Mouse (Mus musculus) urinary bladder, adult 2 months (tissue): ENCODE results near the gene Dab2ip. TPM values are rescaled to one million over a fixed set of nuclear protein-coding genes. Genes with fewer than 3 reads are reported as not detected.

ENCODE experiments used
- DNase-seq: peaks from one replicate; pipeline ENCODE4 v3.0.0; 2022; ENCODE audit warnings: low spot score
- polyA plus RNA-seq: library from polyadenylated mRNA; depleted of rRNA; stranded (reverse); fragments of >200 nt; gene quantifications from 2 replicates; pipeline ENCODE4 v1.2.3, GENCODE M21; 2012

Dab2ip gene
- polyA plus RNA-seq, 1 experiment: 65.2 TPM

DNA sequence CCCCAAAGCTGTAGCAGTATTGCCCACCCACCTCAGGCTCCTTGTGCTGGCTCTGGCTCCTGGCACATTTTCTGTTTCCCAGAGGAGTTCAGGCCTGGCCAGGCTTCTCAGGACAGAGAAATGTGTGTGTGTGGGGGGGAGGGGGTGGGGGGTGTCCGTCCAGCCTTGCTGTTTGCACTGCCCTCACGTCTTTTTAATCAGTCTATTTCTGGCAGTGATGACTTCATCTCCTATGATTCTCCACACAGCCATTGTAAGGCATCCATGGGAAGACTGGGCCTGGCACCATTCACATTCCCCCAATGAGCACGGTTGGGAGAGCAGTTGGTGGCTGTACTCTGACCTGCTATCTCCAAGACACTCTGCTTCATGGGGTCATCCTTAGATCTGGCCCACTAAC is 125.9 kb downstream of the Dab2ip start:
- DNase-seq: no peak

DNA sequence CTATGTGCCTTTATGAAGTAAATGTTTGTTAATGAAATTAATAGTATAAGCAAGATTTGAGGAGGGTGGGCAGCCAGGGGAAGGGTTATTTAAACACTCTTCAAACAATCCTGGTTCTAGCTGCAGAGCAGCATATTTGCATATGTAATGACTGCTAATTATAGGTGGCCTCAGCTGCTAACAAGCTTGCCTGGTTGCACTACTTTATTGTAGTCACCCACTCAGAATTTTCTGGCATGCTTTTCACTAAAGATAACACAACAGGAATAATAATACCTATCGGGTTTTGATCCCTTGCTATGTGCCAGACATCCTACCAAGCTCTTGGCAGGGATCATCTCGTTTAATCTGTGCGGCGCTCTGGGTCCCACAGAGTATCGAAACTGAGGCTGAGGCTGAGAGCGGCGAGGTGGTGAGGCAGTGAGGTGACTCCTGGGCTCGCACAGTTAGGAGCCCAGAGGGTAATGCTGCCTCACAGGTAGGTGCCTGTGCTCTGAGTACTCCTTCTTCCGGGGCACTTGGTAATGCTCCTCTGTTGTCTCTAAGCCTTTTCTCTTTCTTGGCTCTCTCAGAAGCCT is 126.8 kb downstream of the Dab2ip start:
- no peak for DNase-seq

DNA sequence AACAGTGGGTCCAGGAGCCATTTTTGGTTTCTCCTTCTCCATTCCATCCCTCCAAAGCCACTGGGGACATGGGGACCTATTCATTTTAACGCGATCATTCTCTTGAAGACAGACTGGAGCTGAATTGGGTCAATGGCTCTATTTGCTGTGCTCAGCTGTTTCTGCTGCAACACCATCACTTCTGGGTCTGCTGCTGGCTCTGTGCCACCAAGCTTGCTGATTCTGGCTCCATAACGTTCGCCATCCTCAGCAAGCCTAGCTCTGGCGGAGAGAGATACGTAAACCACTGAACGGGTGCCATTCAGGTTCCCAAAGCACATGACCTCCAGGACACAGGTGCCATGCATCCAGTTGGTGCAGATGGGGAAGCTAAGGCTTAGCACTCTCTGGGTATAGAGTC is 128.0 kb downstream of the Dab2ip start:
- no peak for DNase-seq

- no peak for DNase-seq
Measured at GRCm38 (mm10) chr2:35687557-35688070, 129.5 kb downstream of the Dab2ip start.

DNA sequence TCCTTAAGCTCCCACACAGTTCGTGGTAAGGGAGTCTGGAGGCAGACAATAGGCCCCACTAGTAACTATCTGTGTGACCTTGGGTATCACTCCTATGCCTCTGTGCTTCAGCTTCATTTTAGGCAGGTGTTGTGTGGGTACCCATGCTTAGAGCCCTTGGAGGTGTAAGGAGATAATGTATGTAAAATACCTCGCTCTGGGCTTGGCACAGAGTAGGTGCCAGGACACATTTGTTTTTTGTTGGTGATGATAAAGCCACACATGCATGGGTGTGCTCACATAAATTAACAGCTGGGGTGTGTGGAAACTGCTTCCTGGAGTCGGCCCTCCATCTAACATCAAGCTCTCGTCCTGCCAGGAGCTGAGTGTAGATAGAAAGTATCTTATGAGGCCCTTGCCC is 130.1 kb downstream of the Dab2ip start:
- no peak for DNase-seq

DNA sequence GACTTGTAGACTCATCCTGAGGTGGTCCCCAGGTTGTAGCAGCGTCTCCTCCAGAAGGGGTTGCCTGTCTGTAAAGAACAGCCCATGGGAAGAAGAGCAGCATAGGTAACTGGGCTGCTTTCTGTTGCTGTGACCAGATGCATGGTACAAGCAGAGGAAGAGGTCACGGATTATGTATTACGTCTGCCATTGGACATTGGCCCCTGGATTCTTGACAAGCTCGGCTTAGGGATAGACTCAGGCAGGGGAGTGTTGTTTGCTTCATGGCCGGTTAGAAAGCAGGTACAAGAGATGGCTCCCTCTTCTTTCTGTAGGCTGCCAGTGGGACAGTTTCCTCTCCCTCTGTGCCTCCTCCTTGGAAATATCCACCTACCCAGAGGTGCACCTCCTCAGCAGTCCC is 130.5 kb downstream of the Dab2ip start:
- DNase-seq: no peak

GRCm38 (mm10) chr2:35689881-35690280 is 131.8 kb downstream of the Dab2ip start:
- DNase-seq: no peak

DNA sequence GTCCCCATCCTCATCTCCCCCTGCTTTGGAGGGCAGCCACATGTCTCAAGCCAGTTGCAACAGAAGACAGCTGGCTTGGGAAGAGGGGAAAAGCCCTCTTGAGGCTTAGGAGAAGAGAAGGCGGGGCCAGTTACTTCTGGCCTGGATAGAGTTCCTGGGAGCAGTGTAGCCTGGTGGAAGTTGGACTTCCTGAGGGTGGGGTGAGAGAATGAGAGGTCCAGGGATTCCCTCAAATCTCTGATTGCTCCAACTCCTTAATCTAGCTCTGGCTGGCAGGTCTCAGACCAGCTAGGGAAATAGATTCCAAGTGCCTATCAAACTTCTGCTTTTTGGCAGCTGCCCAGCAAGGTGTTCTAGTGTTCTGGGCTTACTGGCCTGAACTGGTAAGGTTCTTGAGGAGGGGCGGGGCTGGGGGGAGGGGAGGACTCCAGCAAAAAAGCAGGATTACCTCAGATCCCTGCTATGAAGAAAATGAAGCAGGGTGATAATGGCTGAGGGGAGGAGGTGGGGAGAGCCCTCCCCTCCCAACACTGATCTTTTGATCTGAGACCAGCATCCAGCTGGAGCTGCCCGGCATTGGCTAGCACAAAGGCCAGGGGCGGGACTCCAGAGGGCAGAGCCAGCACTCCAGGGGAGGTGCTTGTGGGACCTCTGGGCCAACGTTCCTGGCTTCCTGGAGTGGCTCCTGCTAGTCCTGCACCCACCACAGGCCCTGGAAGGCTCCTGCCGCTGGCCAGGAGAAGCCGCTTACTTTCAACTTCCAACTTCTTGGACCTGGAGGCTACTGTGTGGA is 133.4 kb downstream of the Dab2ip start:
- DNase-seq: peak; percentile 68

DNA sequence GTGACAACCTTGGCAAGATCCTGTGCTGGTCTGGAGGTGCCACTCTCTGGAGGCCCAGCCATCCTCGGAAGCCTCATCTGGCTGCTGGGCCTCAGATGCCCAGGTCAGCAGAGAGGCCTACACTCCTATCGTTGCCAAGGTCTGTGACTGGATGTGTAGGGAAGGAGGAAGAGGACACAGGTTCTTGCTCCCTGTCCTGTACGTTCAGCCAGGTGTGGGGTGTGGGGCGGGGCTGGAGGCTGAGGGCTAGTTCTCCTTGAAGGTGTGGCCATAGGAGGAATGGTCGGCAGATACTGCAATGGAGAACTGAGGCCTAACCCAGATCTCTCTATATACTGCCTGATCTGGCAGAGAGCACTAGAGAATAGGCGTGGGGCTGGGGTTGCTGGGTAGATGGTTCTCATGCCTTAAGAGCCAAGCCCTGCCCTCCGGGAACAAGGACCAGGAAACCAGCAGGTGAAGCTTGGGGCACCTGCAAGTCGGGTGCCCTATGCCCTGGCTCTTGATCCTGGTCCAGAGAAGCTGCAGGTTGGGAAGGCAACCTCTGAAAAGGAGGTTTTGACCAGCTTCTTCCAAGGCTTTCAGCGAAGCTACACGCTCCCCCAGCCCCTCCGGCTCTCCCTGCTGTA is 134.3 kb downstream of the Dab2ip start:
- DNase-seq: no peak

- no peak for DNase-seq
Measured at GRCm38 (mm10) chr2:35693037-35693436, 135.0 kb downstream of the Dab2ip start.

GRCm38 (mm10) chr2:35694111-35694510 is 136.0 kb downstream of the Dab2ip start:
- no peak for DNase-seq

DNA sequence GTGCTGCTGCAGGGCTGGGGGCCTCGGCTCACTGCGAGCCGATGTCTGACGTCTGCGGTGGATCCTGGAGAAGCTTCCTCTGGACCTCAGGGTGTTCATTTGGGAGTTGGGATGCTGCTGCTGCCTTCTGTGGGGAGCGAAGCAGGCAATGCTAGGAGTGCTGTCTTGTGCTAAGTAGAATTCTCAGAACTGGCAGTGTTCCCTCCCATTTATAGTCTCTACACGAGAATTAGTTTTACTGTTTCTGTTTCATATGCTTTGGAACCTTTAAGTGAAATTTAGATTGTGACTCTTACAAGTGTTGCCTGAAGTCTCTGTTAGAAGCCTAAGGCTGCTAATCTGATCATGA is 138.1 kb downstream of the Dab2ip start:
- no peak for DNase-seq

DNA sequence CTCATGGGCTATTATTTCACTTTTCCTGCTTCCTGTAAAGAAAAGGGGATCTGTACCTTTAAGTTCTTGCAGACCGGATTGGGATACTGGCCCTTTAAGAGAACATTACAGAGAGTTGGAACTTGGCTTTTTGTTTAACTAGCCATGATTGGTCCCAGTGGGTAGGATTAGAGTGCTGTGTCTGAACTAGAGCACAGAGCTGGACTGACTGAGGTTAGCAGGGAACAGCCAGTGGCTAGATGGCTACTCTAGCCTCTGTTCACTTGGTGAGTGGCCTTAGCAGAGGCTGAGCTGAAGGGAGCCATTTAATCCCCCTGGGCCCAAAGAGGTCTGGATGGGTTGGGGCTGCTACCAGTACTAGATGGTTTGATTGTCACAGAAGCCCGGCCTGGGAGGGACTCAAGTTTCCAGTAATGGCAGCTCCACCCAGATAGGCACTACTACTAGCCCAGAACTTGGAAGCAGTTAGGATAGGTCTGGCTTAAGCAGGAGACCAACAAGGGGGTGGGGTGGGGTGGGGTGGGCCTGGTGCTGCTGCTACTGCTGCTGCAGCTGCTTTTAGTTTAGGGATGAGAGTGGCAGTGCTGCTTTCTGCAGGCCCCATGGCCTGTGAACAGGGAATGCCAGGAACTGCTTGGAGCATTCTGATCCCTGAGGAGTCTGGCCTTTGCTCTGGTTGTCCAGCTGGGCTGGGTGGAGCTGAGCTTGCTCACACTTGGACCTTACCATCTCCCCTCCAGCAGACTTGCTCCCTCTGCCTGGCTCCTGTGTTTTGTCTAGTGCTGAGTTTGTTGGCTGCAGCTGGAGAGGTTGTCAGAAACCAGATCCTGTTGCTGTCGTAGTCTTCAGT is 138.7 kb downstream of the Dab2ip start:
- no peak for DNase-seq

DNA sequence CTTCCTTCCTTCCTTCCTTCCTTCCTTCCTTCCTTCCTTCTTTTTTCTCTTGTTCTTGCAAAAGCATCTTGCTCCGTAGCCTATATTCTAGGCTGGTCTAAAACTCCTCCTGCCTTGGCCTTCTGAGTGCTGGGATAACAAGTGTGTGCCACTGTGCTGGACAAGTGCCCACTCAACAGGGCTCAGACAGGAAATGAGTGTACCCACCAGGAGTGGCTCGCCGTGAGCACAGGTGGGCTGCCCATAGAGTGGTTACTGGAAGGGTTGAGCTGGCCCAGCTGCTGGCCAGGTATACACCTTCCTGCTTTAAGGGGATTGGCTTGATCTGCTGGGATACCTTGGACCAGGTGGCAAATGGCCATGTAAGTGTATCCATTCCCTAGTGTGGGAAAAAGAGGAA is 139.7 kb downstream of the Dab2ip start:
- no peak for DNase-seq

- no peak for DNase-seq
Measured at GRCm38 (mm10) chr2:35700966-35701365, 142.9 kb downstream of the Dab2ip start.

DNA sequence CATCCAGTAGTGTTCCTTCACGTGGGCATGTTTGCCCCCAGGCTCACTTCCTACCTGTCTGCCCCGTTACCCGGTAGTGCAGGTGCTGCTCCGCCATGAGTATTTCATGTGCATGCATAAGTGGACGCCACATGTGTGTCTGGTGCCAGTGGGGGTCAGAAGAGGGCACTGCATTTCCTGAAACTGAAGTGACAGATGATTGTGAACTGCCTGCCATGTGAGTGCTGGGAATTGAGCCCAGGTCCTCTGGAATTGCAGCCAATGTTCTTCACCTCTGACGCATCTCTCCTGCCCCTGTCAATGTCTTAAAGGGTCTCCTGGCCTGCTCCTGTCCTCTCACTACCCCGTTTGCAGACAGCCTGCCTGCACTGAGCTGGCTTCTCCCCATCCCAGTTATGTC is 143.9 kb downstream of the Dab2ip start:
- no peak for DNase-seq

- DNase-seq: no peak
Measured at GRCm38 (mm10) chr2:35702608-35703007, 144.5 kb downstream of the Dab2ip start.

- DNase-seq: no peak
Measured at GRCm38 (mm10) chr2:35703241-35703640, 145.2 kb downstream of the Dab2ip start.

DNA sequence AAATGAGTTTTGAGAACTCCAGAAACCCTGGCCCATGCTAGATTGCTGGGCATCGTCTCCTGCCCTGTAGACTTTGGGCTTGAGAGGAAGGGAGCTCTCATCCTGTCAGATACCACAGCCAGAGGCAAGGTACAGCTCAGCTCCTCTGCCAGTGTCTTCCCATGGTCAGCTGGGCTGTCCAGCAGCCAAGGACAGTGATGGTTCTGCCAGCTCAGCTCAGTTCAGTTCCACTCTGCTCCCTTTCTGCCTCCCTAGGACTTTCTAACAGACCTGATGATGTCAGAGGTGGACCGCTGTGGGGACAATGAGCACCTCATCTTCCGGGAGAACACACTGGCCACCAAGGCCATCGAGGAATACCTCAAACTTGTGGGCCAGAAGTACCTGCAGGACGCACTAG is 154.5 kb downstream of the Dab2ip start:
- no peak for DNase-seq

- DNase-seq: no peak
Measured at GRCm38 (mm10) chr2:35713460-35713859, 155.4 kb downstream of the Dab2ip start.

- DNase-seq: no peak
Measured at GRCm38 (mm10) chr2:35714742-35715167, 156.7 kb downstream of the Dab2ip start.

- DNase-seq: no peak
Measured at GRCm38 (mm10) chr2:35715485-35715884, 157.4 kb downstream of the Dab2ip start.
